Mouse (Mus musculus) small intestine, adult 2 months (tissue): ENCODE measurements around the gene Tmem169.

Source experiments
- CTCF ChIP-seq: fragments of 200-500 bp; IDR thresholded peaks from 2 replicates; pipeline ENCODE4 v1.5.1; 2012; ENCODE audit warnings: low read depth, mild to moderate bottlenecking, control low read depth, inconsistent platforms, low read length, moderate library complexity, mixed read lengths; ENCODE audit not compliant: insufficient replicate concordance, insufficient read length; ENCODE audit errors: extremely low read depth
- POLR2A ChIP-seq: fragments of 200-500 bp; IDR thresholded peaks from 2 replicates; pipeline ENCODE4 v1.6.1; 2012; ENCODE audit warnings: low read depth, mild to moderate bottlenecking, control low read depth, inconsistent platforms, low read length, moderate library complexity

- TF ChIP-seq CTCF (no peak), POLR2A (no peak)
These were observed 39.7 kb upstream of the Tmem169 start for GRCm38 (mm10) chr1:72244317-72245036.
